Mouse (Mus musculus) hindbrain, postnatal 0 days (tissue): ENCODE measurements at regions not wholly inside any gene's neighbourhood (a gene's known extent, or its start where the extent isn't known, plus 50 kb on each side); places are given as distances from the start of the nearest gene placed in this dataset.
A peak's percentile ranks its signal among the peaks of the same experiment; 100 is the strongest.

ENCODE experiments used
- ATAC-seq: fragments of 200-750 bp; cut with Nextera tagmentation; 2 replicates; pipeline ENCODE4 v1.8.0; 2017; ENCODE audit warnings: mild to moderate bottlenecking, moderate TSS enrichment, moderate library complexity
- DNase-seq: peaks from one replicate; pipeline ENCODE4 v3.0.0-alpha.2; 2015; ENCODE audit warnings: low spot score
- H3K27ac ChIP-seq: fragments of 300-500 bp; sonication (generic); 2 replicates; pipeline ENCODE4 v1.5.1; 2014; ENCODE audit warnings: mild to moderate bottlenecking
- H3K27me3 ChIP-seq: fragments of 300-500 bp; sonication (generic); 2 replicates; pipeline ENCODE4 v1.6.1; 2014; ENCODE audit warnings: low read length, mixed read lengths; ENCODE audit not compliant: insufficient read depth
- H3K36me3 ChIP-seq: fragments of 300-500 bp; sonication (generic); 2 replicates; pipeline ENCODE4 v1.6.1; 2014; ENCODE audit warnings: low read length, mixed read lengths; ENCODE audit not compliant: insufficient read depth
- H3K4me1 ChIP-seq: fragments of 300-500 bp; sonication (generic); 2 replicates; pipeline ENCODE4 v1.6.1; 2014; ENCODE audit warnings: antibody characterized with exemption, low read length, mixed read lengths; ENCODE audit not compliant: insufficient read depth
- H3K4me2 ChIP-seq: fragments of 300-500 bp; sonication (generic); 2 replicates; pipeline ENCODE4 v1.6.1; 2014; ENCODE audit warnings: low read depth, mild to moderate bottlenecking, low read length, moderate library complexity, mixed read lengths
- H3K4me3 ChIP-seq: fragments of 300-500 bp; sonication (generic); 2 replicates; pipeline ENCODE4 v1.5.1; 2014; ENCODE audit warnings: low read length
- H3K9ac ChIP-seq: fragments of 300-500 bp; sonication (generic); replicated peaks from 2 replicates; pipeline ENCODE4 v1.6.1; 2014; ENCODE audit warnings: mild to moderate bottlenecking, low read length, moderate library complexity, mixed read lengths
- H3K9me3 ChIP-seq: fragments of 300-500 bp; sonication (generic); 2 replicates; pipeline ENCODE4 v1.6.1; 2016; ENCODE audit warnings: low read length, mixed read lengths
- CTCF ChIP-seq: IDR thresholded peaks from 2 replicates; pipeline ENCODE4 v1.5.1; 2016; ENCODE audit warnings: antibody characterized with exemption, control low read depth, low read depth
- WGBS: fragments of 180-500 bp; shearing (Covaris S2); extraction: QIAGEN DNeasy Blood & Tissue Kit; methylation state at CpG from one replicate; pipeline ENCODE4 v1.1.7; 2014; 5-methylcytosine and 5-hydroxymethylcytosine counted together

GRCm38 (mm10) chr8:57705957-57706356 lies 53.1 kb upstream of the Galnt7 start:
- Histone ChIP-seq H3K9ac (no peak overlapping the region), H3K4me3 (no peak overlapping the region), H3K4me2 (no peak overlapping the region), H3K27me3 (no peaks in the 10 kb centered on the region), H3K36me3 (no peaks in the 10 kb centered on the region), H3K4me1 (no peaks in the 10 kb centered on the region), H3K9me3 (peaks cover 3% of the 10 kb centered on the region; the same call in 1 of the 2 replicates), H3K27ac (no peak overlapping the region)
- ATAC-seq (no peak), DNase-seq (peak; percentile 2)
- TF ChIP-seq CTCF, result no peak
- WGBS, result 66% methylated on average over 4 of the region's 4 CpGs

GRCm38 (mm10) chr8:57704161-57704560 lies 51.3 kb upstream of the Galnt7 start:
- no peak overlapping the region for H3K27ac ChIP-seq
- peaks cover 3% of the 10 kb centered on the region; the same call in 1 of the 2 replicates for H3K9me3 ChIP-seq
- no peak overlapping the region for H3K4me2 ChIP-seq
- no peak overlapping the region for H3K9ac ChIP-seq
- TF ChIP-seq CTCF, result no peak
- H3K36me3 ChIP-seq, result no peaks in the 10 kb centered on the region
- no peak for DNase-seq
- no peaks in the 10 kb centered on the region for H3K27me3 ChIP-seq
- no peak for ATAC-seq
- no peak overlapping the region for H3K4me3 ChIP-seq
- WGBS, result 80% methylated on average over 3 of the region's 3 CpGs
- no peaks in the 10 kb centered on the region for H3K4me1 ChIP-seq

DNA sequence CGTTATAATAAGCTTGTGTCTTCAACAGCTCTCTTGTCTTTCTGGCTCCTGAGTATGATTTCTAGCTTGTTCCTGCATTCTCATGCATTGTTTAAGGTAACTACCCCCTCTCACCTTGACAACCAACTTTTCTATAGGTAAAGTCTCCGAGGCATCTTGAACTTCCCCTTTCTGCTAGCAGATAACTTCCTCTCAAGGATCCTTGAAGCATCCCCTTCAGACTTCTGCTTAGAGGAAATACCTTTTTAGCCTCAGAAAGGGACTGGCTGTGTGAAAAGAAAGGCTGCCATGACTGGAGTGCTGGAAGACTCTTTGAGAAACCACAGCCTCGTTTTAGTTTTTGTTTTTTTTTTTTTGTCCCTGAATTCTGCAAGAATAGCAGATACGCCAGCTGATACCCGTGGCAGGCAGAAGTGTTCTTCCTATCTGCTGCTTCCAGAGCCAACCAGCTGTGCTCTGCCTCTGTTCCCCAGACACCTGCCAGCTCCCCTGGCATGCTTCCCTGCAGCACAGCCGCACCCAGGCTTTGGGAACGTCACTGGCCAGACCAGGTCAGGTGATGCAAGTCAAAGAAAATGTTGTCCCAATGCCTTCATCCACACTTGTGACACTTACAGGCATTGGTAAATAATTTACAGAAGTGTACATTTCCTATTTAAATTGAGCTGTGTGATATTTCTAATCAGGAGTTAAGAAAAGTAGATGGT lies 49.7 kb upstream of the Galnt7 start:
- no peaks in the 10 kb centered on the region for H3K36me3 ChIP-seq
- DNase-seq (no peak), ATAC-seq (no peak)
- no peak for TF ChIP-seq CTCF
- no peak overlapping the region for H3K27ac ChIP-seq
- no peak overlapping the region for H3K4me2 ChIP-seq
- H3K4me1 ChIP-seq, result no peaks in the 10 kb centered on the region
- H3K9ac ChIP-seq, result no peak overlapping the region
- no peaks in the 10 kb centered on the region for H3K27me3 ChIP-seq
- 71% methylated on average over 7 of the region's 7 CpGs for WGBS
- H3K9me3 ChIP-seq, result peaks cover 3% of the 10 kb centered on the region; the same call in 1 of the 2 replicates
- no peak overlapping the region for H3K4me3 ChIP-seq
